Mouse (Mus musculus): ENCODE data around the gene Smok3c.

GRCm38 (mm10) chr5:138080456-138080855, 27.5 kb downstream of the Smok3c start:
- TF ChIP-seq CTCF (IDR thresholded peaks at IDR 0.05; ENCODE audit: control insufficient read depth, insufficient read depth, insufficient replicate concordance, low read depth, low read length) = no peak
- no peak for TF ChIP-seq POLR2A (IDR thresholded peaks at IDR 0.05; ENCODE audit: control insufficient read depth, low read depth, low read length)
